24 mouse cellular contexts compared by ENCODE assay signal in genomic region chr10:9859476-9859875, GRCm38 (mm10). TPM values are rescaled to one million over a fixed set of nuclear protein-coding genes. Genes with fewer than 3 reads are reported as not detected.
DNase-seq lines count a peak whose midpoint lies in the region; ATAC-seq and TF ChIP-seq lines count a peak whose summit lies in the region.
"Had no signal": no experiment of that assay in that cellular context is flagged by ENCODE, and none has a peak within 500 bp of the region (broad histone marks: within the 10 kb centered on the region; RNA-seq: fewer than 3 reads in every experiment).

No protein-coding gene starts in this region.

- 0 out of 2 replicates have a peak overlapping the region, but pooled peaks have one; percentile 0 for H3K27ac ChIP-seq in hindbrain, embryonic 14.5 days
- H3K27ac ChIP-seq in hindbrain, embryonic 10.5 days: no peak overlapping the region
- H3K27ac ChIP-seq in midbrain, embryonic 14.5 days (replicated peaks; ENCODE audit: low read depth, low read length): no peak overlapping the region
- H3K27ac ChIP-seq in midbrain, embryonic 11.5 days (ENCODE audit: low read depth, low read length): no peak overlapping the region
- H3K27ac ChIP-seq: embryonic facial prominence, embryonic 12.5 days; embryonic facial prominence, embryonic 15.5 days; forebrain, embryonic 15.5 days; heart, adult 2 months; heart, embryonic 10.5 days; heart, embryonic 13.5 days; hindbrain, embryonic 12.5 days had no signal

- H3K27me3 ChIP-seq in hindbrain, embryonic 14.5 days (ENCODE audit: control insufficient read depth, insufficient read depth, low read length): no peaks in the 10 kb centered on the region
- H3K27me3 ChIP-seq in hindbrain, embryonic 10.5 days (ENCODE audit: insufficient read depth, poor library complexity, severe bottlenecking): no peaks in the 10 kb centered on the region
- H3K27me3 ChIP-seq in midbrain, embryonic 14.5 days (ENCODE audit: control insufficient read depth, insufficient read depth, low read length): no peaks in the 10 kb centered on the region
- no peaks in the 10 kb centered on the region for H3K27me3 ChIP-seq in midbrain, embryonic 11.5 days (ENCODE audit: control insufficient read depth, insufficient read depth, low read length)
- H3K27me3 ChIP-seq: embryonic facial prominence, embryonic 12.5 days; embryonic facial prominence, embryonic 15.5 days; forebrain, embryonic 15.5 days; heart, embryonic 13.5 days; hindbrain, embryonic 12.5 days had no signal

- H3K4me1 ChIP-seq in hindbrain, embryonic 14.5 days (replicated peaks; ENCODE audit: control insufficient read depth, insufficient read depth, low read length): no peaks in the 10 kb centered on the region
- 0 out of 2 replicates have a peak, but pooled peaks cover 2% of the 10 kb centered on the region for H3K4me1 ChIP-seq in hindbrain, embryonic 10.5 days (replicated peaks)
- H3K4me1 ChIP-seq in midbrain, embryonic 14.5 days (ENCODE audit: control insufficient read depth, insufficient read depth, low read length): 0 out of 2 replicates have a peak, but pooled peaks cover 2% of the 10 kb centered on the region
- H3K4me1 ChIP-seq in midbrain, embryonic 11.5 days (ENCODE audit: control insufficient read depth, insufficient read depth, low read length): no peaks in the 10 kb centered on the region
- H3K4me1 ChIP-seq: embryonic facial prominence, embryonic 12.5 days; embryonic facial prominence, embryonic 15.5 days; forebrain, embryonic 15.5 days; heart, embryonic 10.5 days; hindbrain, embryonic 12.5 days had no signal

- 78% methylated on average over 3 of the region's 3 CpGs for WGBS in hindbrain, embryonic 14.5 days
- 86% methylated on average over 3 of the region's 3 CpGs for WGBS in hindbrain, embryonic 10.5 days
- 79% methylated on average over 3 of the region's 3 CpGs for WGBS in midbrain, embryonic 14.5 days
- 79% methylated on average over 3 of the region's 3 CpGs for WGBS in midbrain, embryonic 11.5 days

- TF ChIP-seq CTCF in brain, embryonic 14.5 days (IDR thresholded peaks at IDR 0.05; ENCODE audit: borderline replicate concordance, extremely low read depth, insufficient read depth, insufficient read length): no peak

- peaks cover 2% of the 10 kb centered on the region; the same call in 1 of the 2 replicates for H3K36me3 ChIP-seq in hindbrain, embryonic 14.5 days (replicated peaks; ENCODE audit: control insufficient read depth, insufficient read depth)
- peaks cover 10% of the 10 kb centered on the region for H3K36me3 ChIP-seq in hindbrain, embryonic 10.5 days
- no peaks in the 10 kb centered on the region for H3K36me3 ChIP-seq in midbrain, embryonic 14.5 days (ENCODE audit: control insufficient read depth, insufficient read depth, low read length)
- H3K36me3 ChIP-seq in midbrain, embryonic 11.5 days (ENCODE audit: control insufficient read depth, insufficient read depth, low read length): no peaks in the 10 kb centered on the region
- H3K36me3 ChIP-seq: embryonic facial prominence, embryonic 15.5 days had no signal

- H3K9ac ChIP-seq in hindbrain, embryonic 14.5 days: no peak overlapping the region
- no peak overlapping the region for H3K9ac ChIP-seq in midbrain, embryonic 14.5 days (replicated peaks; ENCODE audit: low read length)
- H3K9ac ChIP-seq in midbrain, embryonic 11.5 days (ENCODE audit: low read length): no peak overlapping the region
- H3K9ac ChIP-seq: embryonic facial prominence, embryonic 12.5 days; embryonic facial prominence, embryonic 15.5 days; forebrain, embryonic 15.5 days; heart, embryonic 13.5 days; hindbrain, embryonic 12.5 days had no signal

- ATAC-seq in hindbrain, embryonic 14.5 days (ENCODE audit: low FRiP score): no peak
- no peak for ATAC-seq in midbrain, embryonic 14.5 days (ENCODE audit: low FRiP score, low TSS enrichment)
- no peak for ATAC-seq in midbrain, embryonic 11.5 days (ENCODE audit: low FRiP score)
- ATAC-seq: activated CD4-positive, CD25-positive, alpha-beta regulatory T cell, adult 4 months; CD4-positive, CD25-positive, alpha-beta regulatory T cell, adult 4 months; forebrain, embryonic 15.5 days had no signal

- no peak for TF ChIP-seq POLR2A in brain, embryonic 14.5 days (IDR thresholded peaks at IDR 0.05; ENCODE audit: borderline replicate concordance, extremely low read depth, insufficient read depth, insufficient read length, poor library complexity, severe bottlenecking)

- no peak overlapping the region for H3K4me3 ChIP-seq in hindbrain, embryonic 14.5 days (replicated peaks; ENCODE audit: low read length)
- H3K4me3 ChIP-seq in hindbrain, embryonic 10.5 days: no peak overlapping the region
- H3K4me3 ChIP-seq in midbrain, embryonic 14.5 days (replicated peaks; ENCODE audit: low read depth, low read length): no peak overlapping the region
- H3K4me3 ChIP-seq in midbrain, embryonic 11.5 days (ENCODE audit: low read depth, low read length): no peak overlapping the region
- H3K4me3 ChIP-seq: embryonic facial prominence, embryonic 12.5 days; embryonic facial prominence, embryonic 15.5 days; forebrain, embryonic 15.5 days; heart, adult 2 months; heart, embryonic 10.5 days; heart, embryonic 13.5 days; hindbrain, embryonic 12.5 days had no signal

- no peak for DNase-seq in hindbrain, embryonic 14.5 days (ENCODE audit: low spot score)
- DNase-seq in hindbrain, embryonic 10.5 days (ENCODE audit: low spot score): no peak
- DNase-seq in midbrain, embryonic 14.5 days: peak; percentile 12
- DNase-seq in midbrain, embryonic 11.5 days (ENCODE audit: low spot score, missing footprints): no peak
- DNase-seq in brain, embryonic 14.5 days (ENCODE audit: low read depth): peak; percentile 42
- DNase-seq in cerebellum, postnatal 4 days (ENCODE audit: low spot score in 2 of 2): no peak
- DNase-seq: adrenal gland, adult 8-10 months; adrenal gland, postnatal 25 days; cerebellum, adult 18-20 months; cerebellum, adult 9-10 months; cerebellum, postnatal 14 days; gastrocnemius, postnatal 10 days; gastrocnemius, postnatal 36 days; heart, adult 2 months; heart, postnatal 14 days; heart, postnatal 4 days had no signal

- H3K9me3 ChIP-seq in hindbrain, embryonic 14.5 days (ENCODE audit: control insufficient read depth, low read length): no peaks in the 10 kb centered on the region
- H3K9me3 ChIP-seq in hindbrain, embryonic 10.5 days: peaks cover 7% of the 10 kb centered on the region; the same call in 1 of the 2 replicates
- no peaks in the 10 kb centered on the region for H3K9me3 ChIP-seq in midbrain, embryonic 14.5 days (ENCODE audit: control insufficient read depth, low read length)
- H3K9me3 ChIP-seq in midbrain, embryonic 11.5 days (ENCODE audit: control insufficient read depth, low read length): no peaks in the 10 kb centered on the region
- H3K9me3 ChIP-seq: embryonic facial prominence, embryonic 12.5 days; embryonic facial prominence, embryonic 15.5 days; forebrain, embryonic 15.5 days; heart, embryonic 10.5 days; hindbrain, embryonic 12.5 days had no signal

- H3K4me2 ChIP-seq in hindbrain, embryonic 14.5 days (replicated peaks): no peak overlapping the region
- no peak overlapping the region for H3K4me2 ChIP-seq in midbrain, embryonic 14.5 days (ENCODE audit: low read length)
- H3K4me2 ChIP-seq in midbrain, embryonic 11.5 days: no peak overlapping the region
- H3K4me2 ChIP-seq: embryonic facial prominence, embryonic 12.5 days; embryonic facial prominence, embryonic 15.5 days; forebrain, embryonic 15.5 days; heart, embryonic 13.5 days; hindbrain, embryonic 12.5 days had no signal

RNA-seq across cellular contexts. Expression of gene Stxbp5, which starts 41.4 kb away (rescaled TPM):
- 14.0 and 14.3 TPM in 2 replicates for polyA plus RNA-seq in hindbrain, embryonic 14.5 days (2014; fragmentation: Nextera tagmentation; extraction: Ambion mirVana)
- polyA plus RNA-seq in hindbrain, embryonic 10.5 days (2016; fragmentation: Nextera tagmentation; extraction: Ambion mirVana): 4.1 and 4.9 TPM in 2 replicates
- 12.4 and 14.3 TPM in 2 replicates for polyA plus RNA-seq in midbrain, embryonic 14.5 days (2014; fragmentation: Nextera tagmentation; extraction: Ambion mirVana)
- 5.6 and 6.3 TPM in 2 replicates for polyA plus RNA-seq in midbrain, embryonic 11.5 days (2014; fragmentation: Nextera tagmentation; extraction: Ambion mirVana)
- polyA plus RNA-seq in brain, embryonic 14.5 days (2012; rRNA removed): 12.4 and 21.0 TPM in 2 replicates

Comparison
In these comparisons a context has a peak if more than half of its experiments do, and no peak if none do; other contexts are left out.
1. DNase-seq: peak in midbrain, embryonic 14.5 days (single experiment) and brain, embryonic 14.5 days (single experiment); none in hindbrain, embryonic 14.5 days (single experiment), hindbrain, embryonic 10.5 days (single experiment), midbrain, embryonic 11.5 days (single experiment) and cerebellum, postnatal 4 days (0 of 2).